Mouse (Mus musculus) layer of hippocampus, adult 18-20 months (tissue): Measurements from ENCODE around the gene Tbc1d30. TPM values are rescaled to one million over a fixed set of nuclear protein-coding genes. Genes with fewer than 3 reads are reported as not detected.
A peak's percentile ranks its signal among the peaks of the same experiment; 100 is the strongest.

ENCODE experiments used
- DNase-seq, 2 experiments: peaks; one replicate each; pipeline ENCODE4 v3.0.0; 2022; ENCODE audit warnings: low spot score in 2 of 2
- total RNA-seq, 2 experiments: library from RNA; stranded (reverse); gene quantifications; 2 replicates each; pipeline ENCODE4 v1.2.3; 2021

The Tbc1d30 gene
- total RNA-seq, 2 experiments from 2014 or later, result 38.8 to 40.3 TPM

- no peak for DNase-seq
These were observed 76.1 kb downstream of the Tbc1d30 start for GRCm38 (mm10) chr10:121274964-121275363.

GRCm38 (mm10) chr10:121271002-121271401 is 80.1 kb downstream of the Tbc1d30 start:
- DNase-seq, result no peak

GRCm38 (mm10) chr10:121268771-121269170 is 82.3 kb downstream of the Tbc1d30 start:
- DNase-seq, result no peak

- DNase-seq, result no peak
These were observed 86.9 kb downstream of the Tbc1d30 start for GRCm38 (mm10) chr10:121264204-121264575.

GRCm38 (mm10) chr10:121263520-121264203 is 87.4 kb downstream of the Tbc1d30 start:
- no peak for DNase-seq

GRCm38 (mm10) chr10:121262206-121262605 is 88.9 kb downstream of the Tbc1d30 start:
- DNase-seq, result no peak

GRCm38 (mm10) chr10:121261036-121261592 is 90.0 kb downstream of the Tbc1d30 start:
- DNase-seq, result no peak

- DNase-seq, result peak in 1 of 2 experiments; percentile 69
These were observed 94.8 kb downstream of the Tbc1d30 start for GRCm38 (mm10) chr10:121256115-121256825.

GRCm38 (mm10) chr10:121255465-121255864 is 95.6 kb downstream of the Tbc1d30 start:
- DNase-seq, result no peak

GRCm38 (mm10) chr10:121254343-121254742 is 96.7 kb downstream of the Tbc1d30 start:
- DNase-seq, result no peak

- DNase-seq, result no peak
These were observed 98.3 kb downstream of the Tbc1d30 start for GRCm38 (mm10) chr10:121252781-121253180.

- no peak for DNase-seq
These were observed 99.9 kb downstream of the Tbc1d30 start for GRCm38 (mm10) chr10:121251191-121251590.

- DNase-seq, result no peak
These were observed 101.3 kb downstream of the Tbc1d30 start for GRCm38 (mm10) chr10:121249820-121250219.

- DNase-seq, result no peak
These were observed 103.5 kb downstream of the Tbc1d30 start for GRCm38 (mm10) chr10:121247545-121247944.

- DNase-seq, result no peak
These were observed 104.1 kb downstream of the Tbc1d30 start for GRCm38 (mm10) chr10:121246971-121247370.

- no peak for DNase-seq
These were observed 107.5 kb downstream of the Tbc1d30 start for GRCm38 (mm10) chr10:121243373-121244207.

GRCm38 (mm10) chr10:121242596-121242995 is 108.5 kb downstream of the Tbc1d30 start:
- DNase-seq, result no peak

- no peak for DNase-seq
These were observed 112.0 kb downstream of the Tbc1d30 start for GRCm38 (mm10) chr10:121239065-121239464.

- DNase-seq, result no peak
These were observed 112.5 kb downstream of the Tbc1d30 start for GRCm38 (mm10) chr10:121238551-121238950.

GRCm38 (mm10) chr10:121237377-121237776 is 113.7 kb downstream of the Tbc1d30 start:
- no peak for DNase-seq

GRCm38 (mm10) chr10:121235167-121235824 is 115.8 kb downstream of the Tbc1d30 start:
- no peak for DNase-seq
